Mouse (Mus musculus) ES-E14 (cell line): ENCODE data around the gene Dnah7c. TPM values are rescaled to one million over a fixed set of nuclear protein-coding genes. Genes with fewer than 3 reads are reported as not detected.

Experiments used
- DNase-seq: peaks from one replicate; pipeline ENCODE4 v3.0.0-alpha.2; 2013; ENCODE audit warnings: low read depth, low spot score
- H3K27ac ChIP-seq: 2 replicates; pipeline ENCODE4 v1.5.1; 2012; ENCODE audit warnings: low read depth, mild to moderate bottlenecking, low read length, moderate library complexity, mixed read lengths; ENCODE audit not compliant: poor library complexity, insufficient read depth, severe bottlenecking
- H3K36me3 ChIP-seq: 2 replicates; pipeline ENCODE4 v1.6.1; 2012; ENCODE audit warnings: mild to moderate bottlenecking, low read length, moderate library complexity, mixed read lengths; ENCODE audit not compliant: control insufficient read depth, poor library complexity, insufficient read depth, severe bottlenecking
- H3K4me1 ChIP-seq, 2 experiments: fragments of 150-350 bp in 1 of 2; sonication (generic) in 1 of 2; 2 replicates each; pipeline ENCODE4 v1.6.1; 2012; ENCODE audit warnings: low read length in 2 of 2, mild to moderate bottlenecking in 1 of 2, mixed read lengths in 1 of 2; ENCODE audit not compliant: control insufficient read depth in 2 of 2, insufficient read depth in 2 of 2, poor library complexity in 1 of 2
- H3K4me3 ChIP-seq, 2 experiments: fragments of 150-350 bp in 1 of 2; sonication (generic) in 1 of 2; 2 replicates each; pipeline ENCODE4 v1.5.1; 2012; ENCODE audit warnings: low read length in 2 of 2, low read depth in 1 of 2, mild to moderate bottlenecking in 1 of 2, mixed read lengths in 1 of 2; ENCODE audit not compliant: insufficient read depth in 1 of 2, poor library complexity in 1 of 2, severe bottlenecking in 1 of 2
- H3K9ac ChIP-seq: 2 replicates; pipeline ENCODE4 v1.6.1; 2012; ENCODE audit warnings: low read depth, mild to moderate bottlenecking, low read length, mixed read lengths; ENCODE audit not compliant: poor library complexity, insufficient read depth, severe bottlenecking
- H3K9me3 ChIP-seq: fragments of 150-350 bp; sonication (generic); 2 replicates; pipeline ENCODE4 v1.6.1; 2012; ENCODE audit warnings: low read depth, mild to moderate bottlenecking, low read length; ENCODE audit not compliant: control insufficient read depth, insufficient read depth
- CHD2 ChIP-seq: IDR thresholded peaks from 2 replicates; pipeline ENCODE4 v1.6.1; 2014; ENCODE audit warnings: mild to moderate bottlenecking, low read depth, low read length, inconsistent platforms
- HCFC1 ChIP-seq: IDR thresholded peaks from 2 replicates; pipeline ENCODE4 v1.6.1; 2012; ENCODE audit warnings: low read length, inconsistent platforms, borderline replicate concordance; ENCODE audit not compliant: insufficient read depth
- MAFK ChIP-seq: IDR thresholded peaks from 2 replicates; pipeline ENCODE4 v1.6.1; 2014; ENCODE audit warnings: mild to moderate bottlenecking, low read depth, low read length, inconsistent platforms; ENCODE audit not compliant: insufficient read depth
- ZC3H11A ChIP-seq: IDR thresholded peaks from 2 replicates; pipeline ENCODE4 v1.6.1; 2012; ENCODE audit warnings: low read depth, mild to moderate bottlenecking, inconsistent platforms, low read length, borderline replicate concordance
- ZNF384 ChIP-seq: IDR thresholded peaks from 2 replicates; pipeline ENCODE4 v1.6.1; 2012; ENCODE audit warnings: low read depth, low read length, inconsistent platforms
- in situ Hi-C, 2 experiments: fragments of 600-800 bp; cut with MboI; formaldehyde crosslinking; loops; one replicate each; pipeline ENCODE4 v1.15.1; 2025; ENCODE audit warnings: low sequenced_read_pairs in 2 of 2, inconsistent platforms in 1 of 2; ENCODE audit not compliant: unreplicated experiment in 2 of 2
- total RNA-seq: library from RNA; depleted of rRNA; stranded (reverse); fragments of 300-350 nt; gene quantifications from 2 replicates; pipeline ENCODE4 v1.2.3, GENCODE M21; 2012

Gene Dnah7c
- total RNA-seq, 1 experiment = 0.40 TPM

DNA sequence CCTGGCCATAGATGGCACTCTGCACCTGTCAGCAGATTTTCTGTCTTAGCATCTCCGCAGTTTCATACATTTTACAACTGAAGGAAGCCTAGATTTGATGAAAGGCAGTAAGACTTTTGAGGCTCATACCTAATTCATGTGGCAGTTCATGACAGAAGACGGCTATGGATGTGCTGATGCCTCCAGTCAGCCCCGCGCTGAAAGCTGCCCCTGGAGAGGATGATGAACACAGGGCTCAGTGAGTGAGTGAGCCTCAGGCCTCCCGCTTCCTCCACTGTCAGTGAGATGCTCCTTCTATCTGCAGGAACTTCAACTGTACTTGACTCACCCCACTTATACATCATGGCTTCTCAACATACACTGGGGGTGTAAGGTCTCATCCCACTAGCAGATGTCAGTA, 392.5 kb downstream of the Dnah7c start:
- H3K36me3 ChIP-seq = peaks cover 7% of the 10 kb centered on the region
- H3K4me1 ChIP-seq = no peaks in the 10 kb centered on the region
- in situ Hi-C loops = no loop called here
- DNase-seq = no peak
- no peak overlapping the region for H3K9ac ChIP-seq
- no peaks in the 10 kb centered on the region for H3K9me3 ChIP-seq
- H3K27ac ChIP-seq = no peak overlapping the region
- TF ChIP-seq ZNF384 = no peak
- no peak for TF ChIP-seq CHD2
- no peak for TF ChIP-seq ZC3H11A
- no peak for TF ChIP-seq MAFK
- TF ChIP-seq HCFC1 = no peak
- no peak overlapping the region for H3K4me3 ChIP-seq

DNA sequence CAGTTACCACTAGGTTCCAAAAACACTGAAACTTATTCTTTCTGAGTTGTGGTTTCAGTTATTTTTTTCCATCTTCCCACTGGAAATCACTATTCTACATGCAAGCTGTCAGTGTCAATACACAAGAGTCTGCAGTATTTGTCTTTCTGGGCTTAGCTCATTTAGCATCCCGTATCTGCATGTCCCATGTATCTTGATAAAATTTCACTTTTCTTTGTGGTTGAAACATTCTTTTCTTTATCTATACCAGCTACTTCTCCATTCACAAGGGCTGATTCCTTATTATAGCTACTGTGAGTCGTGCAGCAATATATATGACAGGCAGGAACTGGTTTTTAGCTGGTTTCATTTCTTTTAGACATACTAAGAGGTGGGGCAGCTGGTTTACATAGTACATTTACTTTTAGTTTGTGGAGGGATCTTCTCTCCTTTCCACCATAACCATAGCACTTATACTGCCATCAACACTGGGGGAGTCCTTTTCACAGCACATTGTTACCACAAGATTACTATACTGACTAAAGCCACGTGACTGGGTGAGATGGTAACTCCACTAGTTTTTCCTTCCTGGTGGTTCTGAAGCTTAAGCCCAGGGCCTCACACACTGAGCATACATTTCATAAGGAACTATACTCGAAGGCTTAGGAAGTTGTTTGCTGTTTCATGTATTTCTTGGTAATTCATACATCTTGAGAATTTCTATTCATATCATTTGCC, 397.0 kb downstream of the Dnah7c start:
- Histone ChIP-seq H3K9ac (no peak overlapping the region), H3K4me1 (no peaks in the 10 kb centered on the region), H3K9me3 (no peaks in the 10 kb centered on the region), H3K27ac (no peak overlapping the region), H3K36me3 (peaks cover 7% of the 10 kb centered on the region), H3K4me3 (no peak overlapping the region)
- DNase-seq = no peak
- in situ Hi-C loops = no loop called here
- TF ChIP-seq ZNF384 = no peak
- no peak for TF ChIP-seq ZC3H11A
- no peak for TF ChIP-seq CHD2
- TF ChIP-seq MAFK = no peak
- no peak for TF ChIP-seq HCFC1

DNA sequence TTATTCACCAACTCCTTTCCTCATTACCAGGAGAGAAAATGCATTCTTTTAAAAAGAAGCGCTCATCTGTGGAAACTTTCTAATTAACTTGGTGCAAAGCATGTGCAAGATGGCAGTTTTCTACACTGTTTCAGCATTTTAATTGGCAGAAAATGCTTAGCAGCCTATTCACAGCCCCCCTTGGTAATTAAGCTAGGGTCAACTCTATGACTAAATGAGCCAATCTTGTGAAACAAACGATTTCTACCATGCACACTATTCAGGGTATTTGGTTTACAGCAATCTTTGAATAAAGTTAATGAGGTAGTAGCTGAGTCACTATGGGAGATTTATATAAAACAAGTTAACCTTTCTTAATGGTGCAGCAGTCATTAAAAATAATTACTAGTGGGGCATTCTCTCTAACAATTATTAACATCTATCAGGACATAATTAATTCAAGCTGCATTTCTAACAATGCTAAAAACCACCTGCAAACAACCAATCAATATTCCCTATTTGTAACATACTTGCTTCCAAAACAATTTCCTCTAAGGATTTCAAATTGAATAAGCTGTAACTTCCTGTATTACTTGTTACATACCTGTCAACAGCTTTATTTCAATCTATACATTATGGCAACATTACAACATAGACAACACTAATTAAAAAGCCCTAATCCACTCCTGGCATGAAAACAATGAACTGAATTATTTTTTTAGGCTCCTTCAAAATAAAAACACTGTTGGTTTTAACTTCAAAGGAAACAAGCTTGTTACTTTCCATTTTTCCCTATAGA, 404.9 kb downstream of the Dnah7c start:
- in situ Hi-C loops = loop anchor here in 1 of 2 experiments (25.0 kb wide), 1 partner anchor 1018 kb away; no protein-coding TSS in a partner anchor
- no peak for DNase-seq
- Histone ChIP-seq H3K27ac (no peak overlapping the region), H3K4me1 (no peaks in the 10 kb centered on the region), H3K9ac (no peak overlapping the region), H3K9me3 (no peaks in the 10 kb centered on the region), H3K4me3 (no peak overlapping the region), H3K36me3 (peaks cover 6% of the 10 kb centered on the region)
- TF ChIP-seq ZNF384 (no peak), MAFK (no peak), CHD2 (no peak), HCFC1 (no peak), ZC3H11A (no peak)

DNA sequence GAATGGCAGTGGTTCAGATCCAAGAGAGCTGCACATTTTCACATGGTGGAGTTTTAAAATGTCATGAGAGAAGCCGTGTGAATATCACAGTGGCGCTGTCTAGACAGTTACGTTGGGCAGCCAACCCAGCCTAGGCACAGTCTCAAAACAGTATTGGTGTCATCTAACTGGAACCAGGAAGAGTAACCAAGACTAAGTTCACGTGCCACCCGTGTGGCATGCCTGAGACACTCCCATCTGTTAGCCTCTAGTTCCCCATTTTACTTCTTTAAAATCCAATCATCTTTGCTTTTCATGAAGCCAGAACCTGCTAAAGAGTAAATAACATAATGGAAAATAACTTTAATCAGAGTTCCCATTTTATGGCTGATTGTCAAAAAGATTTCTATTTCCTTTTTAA, 406.5 kb downstream of the Dnah7c start:
- Histone ChIP-seq H3K36me3 (peaks cover 9% of the 10 kb centered on the region), H3K9me3 (no peaks in the 10 kb centered on the region), H3K9ac (no peak overlapping the region), H3K4me1 (no peaks in the 10 kb centered on the region), H3K4me3 (no peak overlapping the region), H3K27ac (no peak overlapping the region)
- TF ChIP-seq ZNF384 = no peak
- no peak for TF ChIP-seq ZC3H11A
- TF ChIP-seq MAFK = no peak
- TF ChIP-seq HCFC1 = no peak
- no peak for TF ChIP-seq CHD2
- DNase-seq = no peak
- in situ Hi-C loops = loop anchor here in 1 of 2 experiments (25.0 kb wide), 1 partner anchor 1020 kb away; no protein-coding TSS in a partner anchor
